Mouse (Mus musculus) hindbrain, embryonic 14.5 days (tissue): ENCODE measurements around the gene Prph. TPM values are rescaled to one million over a fixed set of nuclear protein-coding genes. Genes with fewer than 3 reads are reported as not detected.
"Not testable (repeated sequence)": the region's sequence is repeated elsewhere in the genome, so short reads cannot be mapped to it uniquely, and the experiment has no call there.

Source experiments
- ATAC-seq: fragments of 200-750 bp; cut with Nextera tagmentation; 2 replicates; pipeline ENCODE4 v1.8.0; 2017; ENCODE audit warnings: moderate number of reproducible peaks, mild to moderate bottlenecking, moderate TSS enrichment, moderate library complexity; ENCODE audit not compliant: low FRiP score
- DNase-seq: peaks from one replicate; pipeline ENCODE4 v3.0.0-alpha.2; 2015; ENCODE audit warnings: low spot score
- H3K27ac ChIP-seq: fragments of 300-500 bp; sonication (generic); 2 replicates; pipeline ENCODE4 v1.5.1; 2014; ENCODE audit warnings: mild to moderate bottlenecking, moderate library complexity
- H3K27me3 ChIP-seq: fragments of 300-500 bp; sonication (generic); 2 replicates; pipeline ENCODE4 v1.6.1; 2014; ENCODE audit warnings: mild to moderate bottlenecking, low read length, mixed read lengths; ENCODE audit not compliant: control insufficient read depth, insufficient read depth
- H3K36me3 ChIP-seq: fragments of 300-500 bp; sonication (generic); replicated peaks from 2 replicates; pipeline ENCODE4 v1.6.1; 2014; ENCODE audit not compliant: control insufficient read depth, insufficient read depth
- H3K4me1 ChIP-seq: fragments of 300-500 bp; sonication (generic); replicated peaks from 2 replicates; pipeline ENCODE4 v1.6.1; 2014; ENCODE audit warnings: antibody characterized with exemption, low read length, mixed read lengths; ENCODE audit not compliant: control insufficient read depth, insufficient read depth
- H3K4me2 ChIP-seq: fragments of 300-500 bp; sonication (generic); replicated peaks from 2 replicates; pipeline ENCODE4 v1.6.1; 2014; ENCODE audit warnings: mild to moderate bottlenecking, moderate library complexity
- H3K4me3 ChIP-seq: fragments of 300-500 bp; sonication (generic); replicated peaks from 2 replicates; pipeline ENCODE4 v1.5.1; 2014; ENCODE audit warnings: mild to moderate bottlenecking, low read length
- H3K9ac ChIP-seq: fragments of 300-500 bp; sonication (generic); 2 replicates; pipeline ENCODE4 v1.6.1; 2014
- H3K9me3 ChIP-seq: fragments of 300-500 bp; sonication (generic); 2 replicates; pipeline ENCODE4 v1.6.1; 2016; ENCODE audit warnings: low read length; ENCODE audit not compliant: control insufficient read depth
- WGBS: fragments of 180-500 bp; shearing (Covaris S2); extraction: QIAGEN DNeasy Blood & Tissue Kit; methylation state at CpG from one replicate; pipeline ENCODE4 v1.1.7; 2014; 5-methylcytosine and 5-hydroxymethylcytosine counted together
- polyA plus RNA-seq: library from polyadenylated mRNA; unstranded; fragments of >200 nt; fragmentation: Nextera tagmentation; extraction: Ambion mirVana; gene quantifications from 2 replicates; pipeline ENCODE4 v1.2.1, GENCODE M21; 2014

Prph gene
- polyA plus RNA-seq, 1 experiment from 2014 or later, result 77.9 TPM

DNA sequence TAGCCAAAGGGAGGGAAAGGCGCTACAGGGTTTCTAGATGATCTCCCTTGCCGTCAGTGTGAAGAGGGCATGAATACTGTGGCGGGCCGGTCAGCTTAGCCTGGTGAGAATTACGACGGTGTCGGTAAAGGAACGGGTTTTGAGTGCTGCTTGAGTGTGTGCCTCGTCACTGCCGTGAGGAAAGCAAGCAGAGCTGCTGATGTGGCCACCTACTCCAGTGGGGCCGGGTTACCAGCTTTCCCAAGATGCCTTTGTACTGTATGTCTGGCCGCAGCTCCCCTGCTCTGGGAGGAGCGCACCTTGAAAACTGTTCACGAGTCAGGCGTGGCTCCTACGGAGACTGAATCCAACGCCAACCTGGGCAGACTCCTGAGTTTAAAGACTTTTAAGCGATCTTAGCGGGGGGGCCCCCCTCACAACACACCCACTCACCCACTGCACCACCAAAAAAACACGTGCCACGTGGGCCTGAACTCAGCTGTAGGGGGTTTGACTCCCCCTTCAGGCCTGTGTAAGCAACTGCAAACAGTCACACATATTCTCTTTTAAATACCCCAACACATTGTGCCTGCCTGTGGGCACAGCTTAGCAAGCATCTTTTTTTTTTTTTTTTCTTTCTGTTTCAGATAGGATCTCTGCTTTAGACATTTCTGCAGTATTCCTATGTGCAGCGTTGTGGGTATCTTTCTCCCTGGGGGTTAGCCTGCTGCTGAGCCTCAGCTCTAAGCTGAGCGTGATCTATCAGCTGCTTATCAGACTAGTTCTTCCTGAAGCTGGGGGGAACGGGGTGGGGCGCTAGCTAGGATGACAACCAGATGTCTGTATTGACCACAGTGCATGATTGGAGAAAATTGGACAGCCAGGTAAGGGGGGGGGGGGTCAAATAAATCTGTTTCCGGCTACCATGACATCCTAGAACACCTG, 14.7 kb upstream of the Prph start:
- H3K4me1 ChIP-seq, result no peaks in the 10 kb centered on the region
- H3K36me3 ChIP-seq, result no peaks in the 10 kb centered on the region
- no peak overlapping the region for H3K9ac ChIP-seq
- H3K9me3 ChIP-seq, result no peaks in the 10 kb centered on the region
- H3K4me3 ChIP-seq, result no peak overlapping the region
- no peak overlapping the region for H3K27ac ChIP-seq
- DNase-seq (no peak), ATAC-seq (no peak)
- WGBS, result 75% methylated on average over 26 of the region's 26 CpGs
- no peak overlapping the region for H3K4me2 ChIP-seq
- no peaks in the 10 kb centered on the region for H3K27me3 ChIP-seq

DNA sequence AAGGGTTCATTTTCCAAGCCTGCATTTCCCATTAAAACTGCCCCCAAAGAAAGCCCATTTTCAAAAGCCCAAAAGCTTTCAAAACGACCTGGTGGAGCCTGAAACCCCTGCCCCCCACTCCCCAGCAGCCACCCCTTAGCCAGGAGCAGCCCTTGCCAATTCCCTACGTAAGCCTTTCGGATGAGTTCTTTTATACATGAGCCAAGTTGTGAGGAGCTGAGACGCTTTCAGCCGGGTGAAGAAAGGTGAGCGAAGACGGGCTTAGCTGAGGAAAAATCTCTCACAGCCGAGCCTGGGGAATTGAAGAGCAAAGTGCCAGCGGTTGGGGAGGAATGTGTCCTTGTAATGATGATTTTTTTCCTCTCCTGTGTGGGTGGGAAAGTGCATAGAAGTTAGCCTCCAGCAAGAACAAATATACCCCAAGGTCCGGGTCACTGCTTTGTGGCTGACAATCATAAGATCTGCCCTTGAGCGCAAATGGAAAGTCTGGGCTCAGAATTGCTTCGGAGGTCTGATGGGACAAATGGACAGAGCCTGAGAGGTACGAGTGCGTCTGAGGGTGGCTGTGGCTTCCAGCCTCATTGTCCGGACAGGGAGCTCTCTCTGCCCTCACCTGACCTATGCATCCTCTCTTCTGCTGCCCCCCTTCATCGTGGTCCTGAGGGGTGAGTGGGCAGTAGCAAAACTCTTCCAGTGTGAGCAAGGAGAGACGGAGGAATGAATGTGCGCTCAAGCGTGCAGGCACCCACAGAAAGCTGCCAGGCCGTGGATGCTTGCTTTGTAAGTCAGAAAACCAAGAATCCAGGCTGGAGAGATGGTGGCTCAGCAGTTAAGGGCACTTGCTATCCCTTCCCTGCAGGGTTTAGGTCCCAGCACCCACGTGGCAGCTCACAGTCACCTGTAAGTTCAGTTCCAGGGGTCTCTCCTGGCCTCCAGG, 13.8 kb upstream of the Prph start:
- no peaks in the 10 kb centered on the region for H3K27me3 ChIP-seq
- no peak overlapping the region for H3K4me2 ChIP-seq
- no peaks in the 10 kb centered on the region for H3K9me3 ChIP-seq
- H3K9ac ChIP-seq, result no peak overlapping the region
- DNase-seq (no peak), ATAC-seq (no peak)
- no peaks in the 10 kb centered on the region for H3K4me1 ChIP-seq
- no peak overlapping the region; the same call in 1 of the 2 replicates for H3K27ac ChIP-seq
- no peak overlapping the region for H3K4me3 ChIP-seq
- WGBS, result 49% methylated on average over 21 of the region's 21 CpGs
- no peaks in the 10 kb centered on the region for H3K36me3 ChIP-seq

GRCm38 (mm10) chr15:99042334-99042733, 12.6 kb upstream of the Prph start:
- no peak overlapping the region for H3K27ac ChIP-seq
- no peak overlapping the region for H3K4me3 ChIP-seq
- no peaks in the 10 kb centered on the region; the same call in 1 of the 2 replicates for H3K27me3 ChIP-seq
- H3K4me1 ChIP-seq, result no peaks in the 10 kb centered on the region
- no peaks in the 10 kb centered on the region for H3K9me3 ChIP-seq
- no peak for ATAC-seq
- H3K4me2 ChIP-seq, result no peak overlapping the region
- H3K9ac ChIP-seq, result no peak overlapping the region
- WGBS, result 82% methylated on average over 5 of the region's 5 CpGs
- DNase-seq, result no peak
- H3K36me3 ChIP-seq, result no peaks in the 10 kb centered on the region

- Histone ChIP-seq H3K4me1 (no peaks in the 10 kb centered on the region), H3K36me3 (no peaks in the 10 kb centered on the region), H3K9me3 (no peaks in the 10 kb centered on the region), H3K9ac (no peak overlapping the region), H3K27ac (no peak overlapping the region), H3K4me3 (no peak overlapping the region), H3K27me3 (no peaks in the 10 kb centered on the region; the same call in 1 of the 2 replicates), H3K4me2 (no peak overlapping the region)
- ATAC-seq (no peak), DNase-seq (no peak)
- WGBS, result 58% methylated on average over 3 of the region's 3 CpGs
These were observed 10.1 kb upstream of the Prph start for GRCm38 (mm10) chr15:99044854-99045253.

- not testable (repeated sequence) for ATAC-seq, DNase-seq, H3K4me2 ChIP-seq, H3K27me3 ChIP-seq, H3K4me1 ChIP-seq, H3K36me3 ChIP-seq, H3K27ac ChIP-seq, H3K9ac ChIP-seq, H3K4me3 ChIP-seq, H3K9me3 ChIP-seq
- WGBS, result 81% methylated on average over 6 of the region's 6 CpGs
These were observed 9.2 kb upstream of the Prph start for GRCm38 (mm10) chr15:99045734-99046133.

- peaks cover 24% of the 10 kb centered on the region for H3K27me3 ChIP-seq
- H3K4me3 ChIP-seq, result no peak overlapping the region
- H3K36me3 ChIP-seq, result no peaks in the 10 kb centered on the region
- ATAC-seq (no peak), DNase-seq (peak; percentile 87)
- no peak overlapping the region for H3K9ac ChIP-seq
- no peaks in the 10 kb centered on the region for H3K9me3 ChIP-seq
- no peak overlapping the region for H3K4me2 ChIP-seq
- WGBS, result 31% methylated on average over 13 of the region's 13 CpGs
- H3K4me1 ChIP-seq, result 0 out of 2 replicates have a peak, but pooled peaks cover 3% of the 10 kb centered on the region
- H3K27ac ChIP-seq, result no peak overlapping the region
These were observed 5.3 kb upstream of the Prph start for GRCm38 (mm10) chr15:99049473-99050253.

DNA sequence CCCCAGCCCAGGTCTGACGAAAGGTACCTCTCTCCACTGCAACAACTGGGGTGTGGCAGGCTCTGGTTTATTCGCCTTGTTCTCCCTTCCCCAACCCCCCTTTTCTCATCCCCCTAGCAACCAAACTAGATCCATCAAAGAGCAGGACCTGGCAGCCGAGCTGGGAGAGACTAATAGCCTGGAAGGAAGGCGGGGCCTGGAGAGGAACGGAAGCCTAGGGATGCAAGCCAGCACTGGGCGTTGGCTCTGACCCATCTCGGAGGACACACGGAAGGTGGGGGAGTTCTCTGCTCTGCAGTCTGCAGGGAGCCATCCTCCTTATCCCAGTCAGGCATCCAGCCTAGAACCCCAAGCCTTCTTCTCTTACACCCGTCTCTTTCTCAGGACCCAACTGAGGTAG, 1.6 kb upstream of the Prph start:
- H3K27ac ChIP-seq, result peak overlapping the region; percentile 32; the same call in 1 of the 2 replicates
- H3K36me3 ChIP-seq, result no peaks in the 10 kb centered on the region
- peaks cover 61% of the 10 kb centered on the region for H3K27me3 ChIP-seq
- 0 out of 2 replicates have a peak overlapping the region, but pooled peaks have one; percentile 4 for H3K4me2 ChIP-seq
- 6% methylated on average over 9 of the region's 9 CpGs for WGBS
- peaks cover 10% of the 10 kb centered on the region for H3K4me1 ChIP-seq
- 0 out of 2 replicates have a peak overlapping the region, but pooled peaks have one; percentile 28 for H3K9ac ChIP-seq
- DNase-seq (no peak), ATAC-seq (no peak)
- H3K9me3 ChIP-seq, result no peaks in the 10 kb centered on the region
- no peak overlapping the region for H3K4me3 ChIP-seq

DNA sequence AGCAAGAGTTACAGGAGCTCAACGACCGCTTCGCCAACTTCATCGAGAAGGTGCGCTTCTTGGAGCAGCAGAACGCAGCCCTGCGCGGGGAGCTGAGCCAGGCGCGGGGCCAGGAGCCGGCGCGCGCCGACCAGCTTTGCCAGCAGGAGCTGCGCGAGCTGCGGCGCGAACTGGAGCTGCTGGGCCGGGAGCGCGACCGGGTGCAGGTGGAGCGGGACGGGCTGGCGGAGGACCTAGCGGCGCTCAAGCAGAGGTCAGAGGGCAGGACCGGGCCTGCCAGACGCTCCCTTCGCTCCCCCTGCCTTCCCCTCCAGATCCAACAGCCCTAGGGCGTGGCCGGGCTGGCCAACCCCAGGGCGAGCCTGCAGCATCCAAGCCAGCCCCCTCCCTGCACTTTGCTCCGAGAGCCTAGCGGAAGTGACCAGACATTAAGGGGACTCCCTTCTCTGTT, 562 bp downstream of the Prph start:
- H3K4me3 ChIP-seq, result peak overlapping the region; percentile 38
- H3K9ac ChIP-seq, result peak overlapping the region; percentile 42
- no peaks in the 10 kb centered on the region for H3K9me3 ChIP-seq
- peaks cover 10% of the 10 kb centered on the region for H3K4me1 ChIP-seq
- 0% methylated on average over 33 of the region's 37 CpGs for WGBS
- DNase-seq (peak; percentile 67), ATAC-seq (no peak)
- peaks cover 78% of the 10 kb centered on the region for H3K27me3 ChIP-seq
- no peaks in the 10 kb centered on the region for H3K36me3 ChIP-seq
- peak overlapping the region; percentile 63 for H3K4me2 ChIP-seq
- H3K27ac ChIP-seq, result no peak overlapping the region
